In the genomic region with DNA sequence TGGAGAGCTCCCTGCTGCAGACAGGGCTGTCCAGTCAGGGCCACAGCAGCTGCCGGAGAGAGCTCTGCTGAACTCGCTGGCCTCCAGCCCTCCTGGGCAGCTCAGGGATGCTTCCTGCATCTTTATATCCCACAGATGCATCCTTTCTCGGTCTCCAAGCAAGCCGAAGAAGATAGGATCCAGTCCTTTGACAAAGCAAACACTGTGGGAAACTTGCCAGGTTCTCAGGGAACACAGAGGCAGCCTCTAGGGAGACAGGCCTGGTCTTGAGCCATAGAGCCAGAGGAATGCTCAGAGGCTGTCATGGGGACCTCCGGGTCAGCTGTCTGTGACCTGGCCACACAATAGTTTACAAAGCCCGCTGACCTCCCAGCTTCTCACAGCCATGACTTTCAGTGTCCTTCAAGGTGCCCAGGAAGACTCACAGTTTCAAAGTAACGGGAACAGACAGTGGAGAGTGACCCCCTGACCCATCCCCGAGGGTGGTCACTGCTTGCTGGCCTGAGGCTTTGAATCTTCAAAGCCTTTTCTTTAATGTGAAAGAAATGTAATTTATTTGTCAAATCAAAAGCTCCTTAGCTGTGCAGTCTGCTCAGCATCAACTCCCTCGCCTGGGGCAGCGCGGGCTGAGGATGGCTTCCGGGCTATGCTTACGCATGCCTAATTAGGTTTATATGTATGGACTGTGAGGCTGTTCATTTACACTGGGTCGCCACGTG, we compare ENCODE assay signal across 8 mouse cellular contexts.
DNase-seq lines count a peak whose midpoint lies in the region; ATAC-seq lines count a peak whose summit lies in the region.
"Had no signal": no experiment of that assay in that cellular context is flagged by ENCODE, and none has a peak within 500 bp of the region (broad histone marks: within the 10 kb centered on the region; RNA-seq: fewer than 3 reads in every experiment).

No protein-coding gene starts in this region.

- peak; percentile 73 for DNase-seq in embryo, embryonic 9.5 days (ENCODE audit: extremely low spot score)
- DNase-seq in lung, postnatal 36 days = peak; percentile 42
- no peak for DNase-seq in spleen, postnatal 4 days (ENCODE audit: low spot score in 2 of 2)
- no peak for DNase-seq in right cerebral cortex, postnatal 25 days
- DNase-seq in liver = no peak
- DNase-seq: liver, embryonic 13.5 days had no signal

- no peak overlapping the region for H3K4me2 ChIP-seq in forebrain, embryonic 13.5 days
- no peak overlapping the region; the same call in 1 of the 2 replicates for H3K4me2 ChIP-seq in hindbrain, embryonic 16.5 days (ENCODE audit: low read length)
- H3K4me2 ChIP-seq: liver, embryonic 13.5 days had no signal

- no peaks in the 10 kb centered on the region for H3K9me3 ChIP-seq in forebrain, embryonic 13.5 days (replicated peaks)
- H3K9me3 ChIP-seq in hindbrain, embryonic 16.5 days (ENCODE audit: control insufficient read depth, low read length) = no peaks in the 10 kb centered on the region
- H3K9me3 ChIP-seq: liver, embryonic 13.5 days had no signal

- peaks cover 55% of the 10 kb centered on the region for H3K4me1 ChIP-seq in forebrain, embryonic 13.5 days
- peaks cover 32% of the 10 kb centered on the region for H3K4me1 ChIP-seq in hindbrain, embryonic 16.5 days (ENCODE audit: control insufficient read depth, insufficient read depth, low read depth, low read length)
- H3K4me1 ChIP-seq: liver, embryonic 13.5 days had no signal

- 18% methylated on average over 15 of the region's 15 CpGs for WGBS in forebrain, embryonic 13.5 days
- 10% methylated on average over 15 of the region's 15 CpGs for WGBS in hindbrain, embryonic 16.5 days

- no peak overlapping the region for H3K9ac ChIP-seq in forebrain, embryonic 13.5 days
- no peak overlapping the region for H3K9ac ChIP-seq in hindbrain, embryonic 16.5 days (ENCODE audit: low read depth, low read length)
- H3K9ac ChIP-seq: liver, embryonic 13.5 days had no signal

- no peaks in the 10 kb centered on the region for H3K36me3 ChIP-seq in forebrain, embryonic 13.5 days (ENCODE audit: poor library complexity, severe bottlenecking)
- no peaks in the 10 kb centered on the region for H3K36me3 ChIP-seq in hindbrain, embryonic 16.5 days (ENCODE audit: control insufficient read depth, insufficient read depth, low read length)
- H3K36me3 ChIP-seq: liver, embryonic 13.5 days had no signal

- 0 out of 2 replicates have a peak, but pooled peaks have one; percentile 17 for ATAC-seq in forebrain, embryonic 13.5 days
- peak; percentile 35 for ATAC-seq in hindbrain, embryonic 16.5 days

- H3K4me3 ChIP-seq in forebrain, embryonic 13.5 days = no peak overlapping the region
- no peak overlapping the region for H3K4me3 ChIP-seq in hindbrain, embryonic 16.5 days (ENCODE audit: low read length)
- H3K4me3 ChIP-seq: liver, embryonic 13.5 days had no signal

- H3K27me3 ChIP-seq in forebrain, embryonic 13.5 days = no peaks in the 10 kb centered on the region
- no peaks in the 10 kb centered on the region for H3K27me3 ChIP-seq in hindbrain, embryonic 16.5 days (replicated peaks; ENCODE audit: control insufficient read depth, insufficient read depth, low read length)
- H3K27me3 ChIP-seq: liver, embryonic 13.5 days had no signal

- no peak overlapping the region for H3K27ac ChIP-seq in forebrain, embryonic 13.5 days
- H3K27ac ChIP-seq in hindbrain, embryonic 16.5 days (ENCODE audit: low read depth, low read length) = peak overlapping the region; percentile 42
- H3K27ac ChIP-seq: liver, embryonic 13.5 days had no signal

Comparison
In these comparisons a context has a peak if more than half of its experiments do, and no peak if none do; other contexts are left out.
1. DNase-seq: peak in embryo, embryonic 9.5 days (single experiment) and lung, postnatal 36 days (single experiment); none in spleen, postnatal 4 days (0 of 2), right cerebral cortex, postnatal 25 days (single experiment) and liver (single experiment).